In the genomic region with DNA sequence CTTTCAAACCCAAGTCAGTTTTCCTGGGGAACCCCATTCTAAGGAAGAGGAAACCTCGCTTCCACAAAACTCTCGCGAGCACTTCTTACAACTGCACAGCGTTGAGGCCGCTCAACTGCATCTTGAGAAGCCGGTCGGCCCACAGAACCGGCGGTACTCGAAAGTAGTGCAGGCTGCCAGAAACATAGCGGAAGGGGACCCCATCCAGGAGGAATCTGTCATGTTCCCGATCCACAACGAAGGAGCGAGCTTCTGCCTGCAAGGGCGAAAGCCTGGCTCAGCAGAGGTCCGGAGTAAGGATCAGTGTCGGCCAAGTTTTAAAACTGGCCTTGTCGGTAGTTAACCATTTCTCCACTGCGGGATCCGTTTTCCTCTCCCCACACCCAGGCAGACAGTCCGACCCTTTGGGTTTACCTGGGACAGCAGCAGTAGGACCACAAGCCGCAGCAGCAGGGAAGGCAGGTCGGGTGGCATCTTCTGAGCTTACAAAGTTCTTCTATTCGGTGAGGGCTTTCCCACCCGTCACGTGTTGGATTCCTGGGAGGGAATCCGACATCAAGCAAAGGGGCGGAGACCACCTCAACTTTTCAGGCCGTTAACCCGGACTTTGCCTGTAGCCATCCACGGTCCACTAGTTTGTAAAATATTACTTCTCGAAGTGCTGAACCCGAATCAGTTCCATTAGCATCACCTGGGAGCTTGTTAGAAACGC, we compare ENCODE assay signal across 8 mouse cellular contexts. TPM values are rescaled to one million over a fixed set of nuclear protein-coding genes. Genes with fewer than 3 reads are reported as not detected.
DNase-seq lines count a peak whose midpoint lies in the region; ATAC-seq and TF ChIP-seq lines count a peak whose summit lies in the region.

No protein-coding gene starts in this region.

- H3K27ac ChIP-seq in MEL (ENCODE audit: control insufficient read depth, low read depth, low read length), result peak overlapping the region; percentile 84
- no peak overlapping the region for H3K27ac ChIP-seq in forebrain, embryonic 15.5 days (replicated peaks)
- no peak overlapping the region for H3K27ac ChIP-seq in intestine, embryonic 14.5 days (ENCODE audit: low read depth)
- H3K27ac ChIP-seq in liver, embryonic 15.5 days (replicated peaks), result peak overlapping the region; percentile 83; the same call in 1 of the 2 replicates
- H3K27ac ChIP-seq in neural tube, embryonic 11.5 days (ENCODE audit: low read depth, low read length), result no peak overlapping the region

- H3K27me3 ChIP-seq in MEL (ENCODE audit: control insufficient read depth in 1 of 2, insufficient read depth in 2 of 2, low read length in 2 of 2), result no peaks in the 10 kb centered on the region
- no peaks in the 10 kb centered on the region for H3K27me3 ChIP-seq in forebrain, embryonic 15.5 days
- H3K27me3 ChIP-seq in intestine, embryonic 14.5 days (replicated peaks; ENCODE audit: control insufficient read depth, insufficient read depth, low read length), result no peaks in the 10 kb centered on the region
- no peaks in the 10 kb centered on the region for H3K27me3 ChIP-seq in liver, embryonic 15.5 days
- no peaks in the 10 kb centered on the region for H3K27me3 ChIP-seq in neural tube, embryonic 11.5 days (ENCODE audit: control insufficient read depth, insufficient read depth, low read length)

- peak overlapping the region; percentile 89 for H3K4me2 ChIP-seq in forebrain, embryonic 15.5 days (replicated peaks)
- peak overlapping the region; percentile 98 for H3K4me2 ChIP-seq in intestine, embryonic 14.5 days (ENCODE audit: low read length)
- H3K4me2 ChIP-seq in liver, embryonic 15.5 days, result peak overlapping the region; percentile 99
- peak overlapping the region; percentile 92 for H3K4me2 ChIP-seq in neural tube, embryonic 11.5 days (ENCODE audit: low read depth)

- peak; percentile 85 to 89 for TF ChIP-seq POLR2A in MEL (IDR thresholded peaks at IDR 0.05; ENCODE audit: control insufficient read depth in 1 of 2, insufficient read depth in 1 of 2, low read depth in 1 of 2, low read length in 2 of 2, poor library complexity in 1 of 2)

- ATAC-seq in forebrain, embryonic 15.5 days (replicated peaks), result no peak
- no peak for ATAC-seq in intestine, embryonic 14.5 days (replicated peaks; ENCODE audit: low FRiP score, low TSS enrichment, low read depth)
- no peak for ATAC-seq in liver, embryonic 15.5 days (ENCODE audit: insufficient read depth)
- no peak for ATAC-seq in neural tube, embryonic 11.5 days (ENCODE audit: insufficient read depth, low FRiP score, low TSS enrichment)

- H3K36me3 ChIP-seq in MEL (ENCODE audit: control insufficient read depth in 1 of 2, insufficient read depth in 2 of 2, low read length in 2 of 2), result peaks cover 4 to 33% of the 10 kb centered on the region in 2 experiments; a peak in 3 of 4 replicates
- peaks cover 18% of the 10 kb centered on the region for H3K36me3 ChIP-seq in forebrain, embryonic 15.5 days
- H3K36me3 ChIP-seq in intestine, embryonic 14.5 days (ENCODE audit: control insufficient read depth, insufficient read depth, low read length), result peaks cover 17% of the 10 kb centered on the region
- H3K36me3 ChIP-seq in liver, embryonic 15.5 days (replicated peaks), result peaks cover 25% of the 10 kb centered on the region
- peaks cover 6% of the 10 kb centered on the region for H3K36me3 ChIP-seq in neural tube, embryonic 11.5 days (ENCODE audit: control insufficient read depth, insufficient read depth, low read length)

- peak overlapping the region; percentile 96 for H3K9ac ChIP-seq in MEL (ENCODE audit: control insufficient read depth, low read depth, low read length, poor library complexity, severe bottlenecking)
- peak overlapping the region; percentile 39 for H3K9ac ChIP-seq in forebrain, embryonic 15.5 days (replicated peaks)
- peak overlapping the region; percentile 56 for H3K9ac ChIP-seq in intestine, embryonic 14.5 days (ENCODE audit: low read length)
- peak overlapping the region; percentile 83 for H3K9ac ChIP-seq in liver, embryonic 15.5 days
- peak overlapping the region; percentile 5 for H3K9ac ChIP-seq in neural tube, embryonic 11.5 days (ENCODE audit: low read length)

- no peak for TF ChIP-seq CTCF in MEL (IDR thresholded peaks at IDR 0.05 in 2 of 3, conservative IDR thresholded peaks at IDR 0.05 in 1 of 3; ENCODE audit: control insufficient read depth in 1 of 3, insufficient read depth in 1 of 3, low read depth in 2 of 3, low read length in 3 of 3, poor library complexity in 1 of 3, severe bottlenecking in 1 of 3)

- peaks cover 2 to 34% of the 10 kb centered on the region in 2 experiments; a peak in 3 of 4 replicates for H3K4me1 ChIP-seq in MEL (ENCODE audit: control insufficient read depth in 1 of 2, insufficient read depth in 2 of 2, low read length in 2 of 2)
- H3K4me1 ChIP-seq in forebrain, embryonic 15.5 days, result peaks cover 38% of the 10 kb centered on the region
- H3K4me1 ChIP-seq in intestine, embryonic 14.5 days (replicated peaks; ENCODE audit: control insufficient read depth, insufficient read depth, low read length), result peaks cover 29% of the 10 kb centered on the region
- peaks cover 58% of the 10 kb centered on the region for H3K4me1 ChIP-seq in liver, embryonic 15.5 days (replicated peaks)
- peaks cover 14% of the 10 kb centered on the region for H3K4me1 ChIP-seq in neural tube, embryonic 11.5 days (ENCODE audit: control insufficient read depth, insufficient read depth, low read length)

- TF ChIP-seq RAD21 in MEL (IDR thresholded peaks at IDR 0.05; ENCODE audit: low read depth, low read length), result no peak

- no peak for TF ChIP-seq EP300 in MEL (IDR thresholded peaks at IDR 0.05; ENCODE audit: low read depth in 1 of 2, low read length in 2 of 2)

- peak overlapping the region; percentile 50 to 89 for H3K4me3 ChIP-seq in MEL (ENCODE audit: control insufficient read depth in 1 of 2, insufficient read depth in 1 of 2, low read depth in 2 of 2, low read length in 2 of 2)
- H3K4me3 ChIP-seq in forebrain, embryonic 15.5 days, result peak overlapping the region; percentile 86
- H3K4me3 ChIP-seq in intestine, embryonic 14.5 days (ENCODE audit: low read depth, low read length), result peak overlapping the region; percentile 99
- peak overlapping the region; percentile 77 for H3K4me3 ChIP-seq in liver, embryonic 15.5 days (replicated peaks)
- peak overlapping the region; percentile 26 for H3K4me3 ChIP-seq in neural tube, embryonic 11.5 days (ENCODE audit: low read depth, low read length)

- H3K79me2 ChIP-seq in MEL (ENCODE audit: control insufficient read depth, insufficient read depth, low read length, poor library complexity), result peaks cover 40% of the 10 kb centered on the region

- WGBS in forebrain, embryonic 15.5 days, result 11% methylated on average over 34 of the region's 34 CpGs
- WGBS in intestine, embryonic 14.5 days, result 10% methylated on average over 34 of the region's 34 CpGs
- 17% methylated on average over 34 of the region's 34 CpGs for WGBS in liver, embryonic 15.5 days (ENCODE audit: insufficient replicate concordance)
- WGBS in neural tube, embryonic 11.5 days, result 8% methylated on average over 34 of the region's 34 CpGs

- H3K9me3 ChIP-seq in MEL (replicated peaks; ENCODE audit: insufficient read depth, low read length), result no peaks in the 10 kb centered on the region
- H3K9me3 ChIP-seq in forebrain, embryonic 15.5 days, result no peaks in the 10 kb centered on the region
- H3K9me3 ChIP-seq in intestine, embryonic 14.5 days (ENCODE audit: control insufficient read depth, low read length), result no peaks in the 10 kb centered on the region
- no peaks in the 10 kb centered on the region for H3K9me3 ChIP-seq in liver, embryonic 15.5 days (replicated peaks)
- H3K9me3 ChIP-seq in neural tube, embryonic 11.5 days (ENCODE audit: control insufficient read depth, low read length), result no peaks in the 10 kb centered on the region

- peak; percentile 88 for DNase-seq in MEL (ENCODE audit: low read depth, low spot score)
- DNase-seq in adrenal gland, adult 8-10 months, result peak; percentile 34
- peak; percentile 73 for DNase-seq in intestine, embryonic 14.5 days (ENCODE audit: low spot score)
- DNase-seq in neural tube, embryonic 11.5 days (ENCODE audit: low spot score), result no peak
- DNase-seq in left cerebral cortex, adult 18-20 months (ENCODE audit: low spot score in 2 of 2), result no peak
- no peak for DNase-seq in right cerebral cortex, adult 2 months (ENCODE audit: low spot score in 2 of 2)

RNA-seq across cellular contexts. Expression of a gene that starts 1.5 kb away (rescaled TPM):
- 4.0 and 7.6 TPM in 2 replicates for total RNA-seq in MEL (2012; rRNA removed)
- 10 to 100 TPM in 1 of 2 experiments, not detected in 1; 13.0 TPM for polyA plus RNA-seq in MEL (2012; ENCODE audit: insufficient read depth in 1 of 2, insufficient read length in 2 of 2, low read depth in 1 of 2, low replicate concordance in 2 of 2, missing spikeins in 1 of 2)
- 10 to 100 TPM; 19.4 to 49.8 (median 33.2) TPM for total RNA-seq in adrenal gland, adult 8-10 months (2022)
- 19.6 and 20.0 TPM in 2 replicates for polyA plus RNA-seq in forebrain, embryonic 15.5 days (2015; fragmentation: Nextera tagmentation; extraction: Ambion mirVana)
- 15.1 and 19.2 TPM in 2 replicates for polyA plus RNA-seq in intestine, embryonic 14.5 days (2014; fragmentation: Nextera tagmentation; extraction: Ambion mirVana)
- polyA plus RNA-seq in liver, embryonic 15.5 days (2015; fragmentation: Nextera tagmentation; extraction: Ambion mirVana), result 3.2 and 4.5 TPM in 2 replicates
- polyA plus RNA-seq in neural tube, embryonic 11.5 days (2014; fragmentation: Nextera tagmentation; extraction: Ambion mirVana), result 14.7 and 15.0 TPM in 2 replicates
- 10 to 100 TPM; 10.8 to 12.2 TPM for total RNA-seq in left cerebral cortex, adult 18-20 months (2021)

RNA-seq across cellular contexts. Expression of a gene that starts 1.5 kb away (rescaled TPM):
- total RNA-seq in MEL (2012; rRNA removed), result 83.2 and 110 TPM in 2 replicates
- polyA plus RNA-seq in MEL (2012; ENCODE audit: insufficient read depth in 1 of 2, insufficient read length in 2 of 2, low read depth in 1 of 2, low replicate concordance in 2 of 2, missing spikeins in 1 of 2), result 100 to 1,000 TPM in 1 of 2 experiments, not detected in 1; 154 TPM
- 100 to 1,000 TPM; 102 to 131 (median 120) TPM for total RNA-seq in adrenal gland, adult 8-10 months (2022)
- polyA plus RNA-seq in forebrain, embryonic 15.5 days (2015; fragmentation: Nextera tagmentation; extraction: Ambion mirVana), result 145 and 147 TPM in 2 replicates
- 116 and 131 TPM in 2 replicates for polyA plus RNA-seq in intestine, embryonic 14.5 days (2014; fragmentation: Nextera tagmentation; extraction: Ambion mirVana)
- polyA plus RNA-seq in liver, embryonic 15.5 days (2015; fragmentation: Nextera tagmentation; extraction: Ambion mirVana), result 80.2 and 84.8 TPM in 2 replicates
- 114 and 131 TPM in 2 replicates for polyA plus RNA-seq in neural tube, embryonic 11.5 days (2014; fragmentation: Nextera tagmentation; extraction: Ambion mirVana)
- 10 to 100 TPM; 86.2 to 89.3 TPM for total RNA-seq in left cerebral cortex, adult 18-20 months (2021)

RNA-seq across cellular contexts. Expression of a gene that starts 10.5 kb away (rescaled TPM):
- 385 and 396 TPM in 2 replicates for total RNA-seq in MEL (2012; rRNA removed)
- polyA plus RNA-seq in MEL (2012; ENCODE audit: insufficient read depth in 1 of 2, insufficient read length in 2 of 2, low read depth in 1 of 2, low replicate concordance in 2 of 2, missing spikeins in 1 of 2), result 100 to 1,000 TPM in 1 of 2 experiments, not detected in 1; 439 TPM
- 10 to 100 TPM; 43.5 to 54.4 (median 49.1) TPM for total RNA-seq in adrenal gland, adult 8-10 months (2022)
- 14.9 and 19.5 TPM in 2 replicates for polyA plus RNA-seq in forebrain, embryonic 15.5 days (2015; fragmentation: Nextera tagmentation; extraction: Ambion mirVana)
- polyA plus RNA-seq in intestine, embryonic 14.5 days (2014; fragmentation: Nextera tagmentation; extraction: Ambion mirVana), result 68.7 and 86.5 TPM in 2 replicates
- 372 and 392 TPM in 2 replicates for polyA plus RNA-seq in liver, embryonic 15.5 days (2015; fragmentation: Nextera tagmentation; extraction: Ambion mirVana)
- polyA plus RNA-seq in neural tube, embryonic 11.5 days (2014; fragmentation: Nextera tagmentation; extraction: Ambion mirVana), result 17.6 and 18.0 TPM in 2 replicates
- total RNA-seq in left cerebral cortex, adult 18-20 months (2021), result 100 to 1,000 TPM; 630 to 703 TPM

RNA-seq across cellular contexts. Expression of a gene that starts 17.1 kb away (rescaled TPM):
- total RNA-seq in MEL (2012; rRNA removed), result 7.8 and 10.2 TPM in 2 replicates
- polyA plus RNA-seq in MEL (2012; ENCODE audit: insufficient read depth in 1 of 2, insufficient read length in 2 of 2, low read depth in 1 of 2, low replicate concordance in 2 of 2, missing spikeins in 1 of 2), result 10 to 100 TPM in 1 of 2 experiments, not detected in 1; 26.1 TPM
- total RNA-seq in adrenal gland, adult 8-10 months (2022), result 10 to 100 TPM; 41.9 to 52.6 (median 47.6) TPM
- 40.0 and 40.4 TPM in 2 replicates for polyA plus RNA-seq in forebrain, embryonic 15.5 days (2015; fragmentation: Nextera tagmentation; extraction: Ambion mirVana)
- polyA plus RNA-seq in intestine, embryonic 14.5 days (2014; fragmentation: Nextera tagmentation; extraction: Ambion mirVana), result 24.0 and 26.3 TPM in 2 replicates
- 24.1 and 28.1 TPM in 2 replicates for polyA plus RNA-seq in liver, embryonic 15.5 days (2015; fragmentation: Nextera tagmentation; extraction: Ambion mirVana)
- polyA plus RNA-seq in neural tube, embryonic 11.5 days (2014; fragmentation: Nextera tagmentation; extraction: Ambion mirVana), result 21.8 and 27.0 TPM in 2 replicates
- total RNA-seq in left cerebral cortex, adult 18-20 months (2021), result 100 to 1,000 TPM; 124 to 125 TPM

RNA-seq across cellular contexts. Expression of a gene that starts 17.2 kb away (rescaled TPM):
- total RNA-seq in MEL (2012; rRNA removed), result 5.5 and 8.1 TPM in 2 replicates
- 10 to 100 TPM in 1 of 2 experiments, not detected in 1; 16.7 TPM for polyA plus RNA-seq in MEL (2012; ENCODE audit: insufficient read depth in 1 of 2, insufficient read length in 2 of 2, low read depth in 1 of 2, low replicate concordance in 2 of 2, missing spikeins in 1 of 2)
- total RNA-seq in adrenal gland, adult 8-10 months (2022), result 10 to 100 TPM; 17.0 to 28.2 (median 22.8) TPM
- polyA plus RNA-seq in forebrain, embryonic 15.5 days (2015; fragmentation: Nextera tagmentation; extraction: Ambion mirVana), result 26.3 and 28.6 TPM in 2 replicates
- 20.2 and 23.0 TPM in 2 replicates for polyA plus RNA-seq in intestine, embryonic 14.5 days (2014; fragmentation: Nextera tagmentation; extraction: Ambion mirVana)
- 9.7 and 10.0 TPM in 2 replicates for polyA plus RNA-seq in liver, embryonic 15.5 days (2015; fragmentation: Nextera tagmentation; extraction: Ambion mirVana)
- 14.9 and 18.2 TPM in 2 replicates for polyA plus RNA-seq in neural tube, embryonic 11.5 days (2014; fragmentation: Nextera tagmentation; extraction: Ambion mirVana)
- total RNA-seq in left cerebral cortex, adult 18-20 months (2021), result 10 to 100 TPM; 24.4 to 27.0 TPM

Comparison
In these comparisons a context has a peak if more than half of its experiments do, and no peak if none do; other contexts are left out.
1. DNase-seq: peak in MEL (single experiment), adrenal gland, adult 8-10 months (single experiment) and intestine, embryonic 14.5 days (single experiment); none in neural tube, embryonic 11.5 days (single experiment), left cerebral cortex, adult 18-20 months (0 of 2) and right cerebral cortex, adult 2 months (0 of 2).
2. H3K27ac ChIP-seq: peak in MEL (single experiment) and liver, embryonic 15.5 days (single experiment); none in forebrain, embryonic 15.5 days (single experiment), intestine, embryonic 14.5 days (single experiment) and neural tube, embryonic 11.5 days (single experiment).
3. H3K4me3 ChIP-seq: peak in every context shown above with its lines; median percentile 99 in intestine, embryonic 14.5 days; 86 in forebrain, embryonic 15.5 days; 77 in liver, embryonic 15.5 days; 70 in MEL; 26 in neural tube, embryonic 11.5 days.
4. H3K9ac ChIP-seq: peak in every context shown above with its lines; median percentile 96 in MEL; 83 in liver, embryonic 15.5 days; 56 in intestine, embryonic 14.5 days; 39 in forebrain, embryonic 15.5 days; 5 in neural tube, embryonic 11.5 days.
5. Peak in every context shown above with its lines, with median percentiles within 50 percentile points of each other: H3K4me2 ChIP-seq.